Mouse (Mus musculus) embryo, embryonic 10 days (tissue): ENCODE data around the gene Shox2.
A peak's percentile ranks its signal among the peaks of the same experiment; 100 is the strongest.

Source experiments
- DNase-seq: peaks from one replicate; pipeline ENCODE4 v3.0.0-alpha.2; 2015; ENCODE audit warnings: low spot score

Gene Shox2

GRCm38 (mm10) chr3:66981706-66982105 is at the start of gene Shox2:
Gene Shox2 (minus strand): TSS chr3:66981771.
- peak; percentile 29 for DNase-seq

DNA sequence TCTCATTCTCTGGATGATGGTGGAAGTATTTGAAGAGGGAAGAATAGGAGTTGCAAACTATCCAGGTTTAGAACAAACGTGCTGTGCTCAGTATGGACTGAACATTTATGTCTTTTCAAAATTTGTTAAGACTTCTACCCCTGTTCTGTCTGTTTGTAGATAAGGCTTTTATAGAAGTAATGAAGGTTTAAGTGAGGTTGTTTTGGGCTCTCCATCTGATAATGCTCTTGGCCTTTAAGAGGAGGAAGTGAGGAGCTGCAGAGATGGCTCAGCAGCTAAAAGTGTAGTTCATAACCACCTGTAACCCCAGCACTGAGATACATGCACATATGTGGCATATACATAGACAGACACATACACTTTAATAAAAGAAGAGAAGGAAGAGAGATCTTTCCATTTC is 15.2 kb upstream of the Shox2 start:
- DNase-seq = no peak

GRCm38 (mm10) chr3:66986287-66986560 is 4.7 kb upstream of the Shox2 start:
- DNase-seq = no peak

DNA sequence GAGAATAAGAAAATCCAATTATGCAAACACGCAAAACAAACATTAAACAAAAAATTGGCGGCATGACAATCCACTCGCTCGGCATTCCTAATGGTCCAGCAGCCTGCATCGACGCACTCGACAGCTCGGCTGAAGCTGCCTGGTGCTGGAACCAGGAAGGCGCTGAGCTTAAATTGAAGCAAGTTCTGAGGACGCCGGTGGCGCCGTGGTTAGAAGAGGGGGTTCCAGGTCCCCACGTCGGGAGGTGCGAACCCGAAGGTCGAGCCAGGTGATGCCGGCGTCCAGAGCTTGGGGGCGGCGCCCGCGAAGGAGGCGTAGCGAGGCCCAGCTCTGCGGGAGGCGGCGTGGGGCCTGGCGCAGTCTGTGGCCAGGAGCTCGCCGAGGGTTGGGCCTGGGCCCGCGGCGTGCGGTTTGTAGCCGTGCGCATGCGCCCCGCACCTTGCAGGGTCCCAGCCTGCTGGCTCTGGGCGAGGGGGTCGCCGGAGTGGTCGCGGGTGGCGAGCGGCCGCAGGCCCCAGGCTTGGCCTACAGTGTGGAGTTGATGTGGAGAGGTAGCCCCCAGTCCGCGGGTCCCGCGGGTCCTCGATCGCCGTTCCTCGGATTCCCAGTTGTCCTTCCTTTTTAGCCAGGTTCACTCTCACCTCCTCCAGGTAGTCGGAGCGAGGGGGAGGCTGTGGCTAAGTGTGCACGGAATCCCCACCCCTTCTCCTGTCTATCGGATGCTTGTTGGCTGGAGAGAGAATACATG is 4.1 kb upstream of the Shox2 start:
- peak; percentile 95 for DNase-seq

DNA sequence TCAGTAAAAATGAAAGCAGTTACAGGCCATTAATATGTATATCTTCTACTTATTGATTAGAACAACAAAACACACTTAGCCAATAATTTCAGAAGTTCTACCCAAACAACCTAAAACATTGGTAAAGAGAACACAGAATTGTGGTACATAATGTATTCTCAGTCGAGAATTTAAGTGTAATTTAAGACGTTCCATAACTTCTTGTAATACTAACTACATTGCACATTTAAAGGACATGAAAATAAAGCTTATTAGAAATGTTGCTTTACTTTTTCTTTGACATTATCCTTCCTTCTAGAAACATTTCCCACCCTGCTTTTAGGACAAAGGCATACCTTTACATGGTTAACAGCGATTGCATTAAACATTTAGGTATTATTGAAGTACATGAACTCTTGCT is 1.9 kb upstream of the Shox2 start:
- no peak for DNase-seq

GRCm38 (mm10) chr3:66982181-66982911 is 775 bp upstream of the Shox2 start:
- DNase-seq = peak; percentile 60

DNA sequence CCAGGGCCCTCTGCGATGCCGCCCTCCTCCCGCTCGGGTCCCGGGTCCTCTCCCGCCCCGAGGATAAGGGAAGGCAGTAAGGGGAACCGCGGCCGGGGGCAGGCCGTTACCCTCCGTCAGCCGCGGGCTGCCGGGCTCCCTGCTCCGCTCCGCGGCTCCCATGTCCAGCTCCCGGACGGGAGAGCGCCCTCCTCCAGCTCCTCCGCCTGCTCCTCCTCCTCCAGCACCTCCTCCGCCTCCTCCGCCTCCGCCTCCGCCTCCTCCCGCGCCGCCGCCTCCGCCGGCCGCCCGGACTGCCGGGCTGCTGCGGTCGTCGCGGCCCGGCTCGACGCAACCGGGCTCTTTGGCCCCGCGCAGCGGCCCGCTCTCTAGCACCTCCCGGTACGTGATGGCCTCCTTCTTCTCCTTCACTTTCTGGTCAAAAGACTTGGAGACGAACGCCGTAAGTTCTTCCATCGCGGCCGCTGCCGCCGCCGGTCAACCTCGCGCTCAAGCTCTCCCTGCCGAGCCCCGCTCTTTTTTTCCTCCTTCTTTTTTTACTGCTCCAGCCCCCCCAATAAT is 390 bp downstream of the Shox2 start, which contains the start of gene Rsrc1:
Gene Rsrc1, plus strand, starts transcription at position 290 of the 561 bp plus-strand sequence.
- DNase-seq = peak; percentile 65

DNA sequence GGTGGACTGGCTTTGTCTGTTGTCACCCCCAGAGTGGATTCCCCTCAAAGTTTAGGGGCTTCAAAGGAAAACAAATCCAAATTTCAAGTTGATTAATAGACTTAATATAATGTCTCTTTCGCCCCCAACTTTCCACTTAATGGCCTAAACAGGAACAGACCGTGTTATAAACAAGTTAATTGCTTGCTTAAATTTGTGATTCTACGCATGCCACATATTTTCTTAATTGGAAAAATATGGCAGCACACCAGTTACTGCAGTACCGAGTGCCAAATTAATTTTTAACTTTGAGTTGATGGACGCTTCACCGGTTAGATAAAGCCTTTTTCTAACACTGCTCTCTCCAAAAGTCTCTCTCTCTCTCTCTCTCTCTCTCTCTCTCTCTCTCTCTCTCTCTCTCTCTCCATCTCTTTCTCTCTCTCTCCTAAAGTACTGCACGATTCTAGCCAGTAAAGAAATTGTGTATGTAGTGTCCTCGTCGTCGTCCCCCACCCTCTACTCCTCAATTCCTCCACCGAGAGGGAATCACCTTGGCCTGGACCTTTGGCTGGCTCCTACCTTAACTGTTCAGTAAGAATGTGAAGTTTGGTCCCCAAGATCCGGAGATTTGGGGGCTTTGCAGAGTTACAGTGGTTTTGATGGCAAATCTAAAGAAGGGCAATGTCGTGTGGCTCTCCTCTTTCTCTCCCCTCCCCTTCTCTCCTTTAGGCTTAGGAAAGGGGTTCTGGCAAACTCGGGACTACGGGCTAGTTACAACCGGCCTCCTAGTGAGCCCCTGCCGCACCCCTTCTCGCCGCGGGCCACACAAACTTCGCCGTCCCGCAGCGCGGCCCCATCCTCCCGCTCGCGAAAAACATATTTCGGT is 1.2 kb downstream of the Shox2 start:
- DNase-seq = peak; percentile 27

GRCm38 (mm10) chr3:66979491-66979890 is 2.1 kb downstream of the Shox2 start:
- peak; percentile 21 for DNase-seq

GRCm38 (mm10) chr3:66978457-66979381 is 2.9 kb downstream of the Shox2 start:
- peak; percentile 16 for DNase-seq

DNA sequence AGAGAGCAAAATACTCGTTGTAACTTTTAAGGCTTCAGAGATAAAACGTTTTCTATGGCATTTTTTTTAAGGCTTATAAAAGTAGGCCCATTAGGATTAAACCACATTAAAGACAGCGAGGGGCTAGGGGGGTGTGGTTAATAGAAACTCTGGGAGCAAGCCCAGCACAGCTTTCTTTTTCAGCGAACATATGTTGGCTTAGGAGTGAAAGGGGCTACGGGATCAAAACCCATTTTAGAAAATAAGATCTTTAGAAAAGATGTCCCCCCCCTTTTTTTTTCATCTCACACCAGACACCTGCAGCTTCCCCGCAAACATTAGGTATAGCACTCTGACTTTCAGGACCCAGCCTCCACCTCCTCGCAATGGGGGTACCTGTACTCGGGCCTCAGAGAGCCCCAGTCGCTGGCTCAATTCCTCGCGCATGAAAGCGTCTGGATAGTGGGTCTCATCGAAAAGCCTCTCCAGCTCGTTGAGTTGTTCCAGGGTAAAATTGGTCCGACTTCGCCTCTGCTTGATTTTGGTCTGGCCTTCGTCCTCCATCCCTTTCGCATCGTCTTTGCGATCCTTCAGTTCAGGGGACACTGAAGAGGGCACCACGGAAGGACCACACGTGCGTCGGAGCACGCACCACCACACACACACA is 3.6 kb downstream of the Shox2 start:
- peak; percentile 22 for DNase-seq

GRCm38 (mm10) chr3:66976889-66977615 is 4.5 kb downstream of the Shox2 start:
- DNase-seq = no peak

- DNase-seq = peak; percentile 18
Measured at GRCm38 (mm10) chr3:66974501-66974900, 7.1 kb downstream of the Shox2 start.

- peak; percentile 91 for DNase-seq
Measured at GRCm38 (mm10) chr3:66973391-66973943, 8.1 kb downstream of the Shox2 start.

GRCm38 (mm10) chr3:66972191-66972950 is 9.2 kb downstream of the Shox2 start:
- DNase-seq = no peak

DNA sequence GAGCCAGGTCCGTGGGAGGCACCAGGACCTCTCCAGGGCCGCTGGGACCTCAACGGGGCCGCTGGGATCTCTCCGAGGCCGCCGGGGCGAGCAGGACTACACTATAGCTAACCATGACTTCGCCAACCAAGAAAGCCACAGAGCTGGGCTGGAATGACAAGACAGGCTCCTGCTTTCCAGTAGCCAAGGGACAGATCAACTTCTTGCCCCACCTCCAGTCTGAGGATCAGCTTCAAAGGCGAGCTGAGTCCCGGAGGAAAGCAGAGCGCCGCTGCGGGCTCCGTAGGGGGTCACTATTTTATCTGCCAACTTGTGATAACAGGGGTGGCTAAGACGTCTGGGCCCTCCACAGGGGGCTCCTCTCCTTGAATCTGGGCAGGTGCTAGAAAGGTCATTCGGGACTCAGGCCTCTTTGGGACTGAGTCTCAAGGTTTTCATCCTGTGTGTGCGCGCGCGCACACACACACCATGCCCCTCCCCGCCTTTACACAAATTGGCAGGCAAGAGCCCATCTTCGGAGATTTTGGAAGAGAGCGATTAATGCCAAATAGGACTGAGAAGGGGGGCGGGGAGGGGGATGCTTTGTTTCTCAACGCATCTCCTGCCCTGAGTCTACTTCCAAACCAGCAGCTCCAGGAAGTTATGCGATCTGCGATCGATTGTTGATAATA is 10.8 kb downstream of the Shox2 start:
- peak; percentile 38 for DNase-seq

DNA sequence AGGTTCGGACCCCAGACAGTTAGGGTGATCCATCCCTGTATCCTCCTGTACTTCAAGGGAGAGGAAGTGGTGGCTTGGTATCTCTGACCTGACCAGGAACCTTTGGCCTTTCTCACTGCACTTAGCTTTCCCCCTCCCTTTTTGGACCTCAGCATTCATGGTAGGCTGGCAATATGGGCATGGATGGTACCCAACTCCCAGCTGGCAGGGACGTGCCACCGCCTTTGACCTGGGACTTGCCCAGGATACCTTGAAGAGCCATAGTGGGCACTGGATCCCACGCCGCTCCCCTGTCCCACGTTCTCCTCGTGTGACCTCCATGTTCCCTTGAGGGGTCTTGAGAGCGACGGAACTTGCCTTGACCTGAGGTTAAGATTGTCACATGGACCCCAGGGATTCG is 11.3 kb downstream of the Shox2 start:
- DNase-seq = peak; percentile 17

DNA sequence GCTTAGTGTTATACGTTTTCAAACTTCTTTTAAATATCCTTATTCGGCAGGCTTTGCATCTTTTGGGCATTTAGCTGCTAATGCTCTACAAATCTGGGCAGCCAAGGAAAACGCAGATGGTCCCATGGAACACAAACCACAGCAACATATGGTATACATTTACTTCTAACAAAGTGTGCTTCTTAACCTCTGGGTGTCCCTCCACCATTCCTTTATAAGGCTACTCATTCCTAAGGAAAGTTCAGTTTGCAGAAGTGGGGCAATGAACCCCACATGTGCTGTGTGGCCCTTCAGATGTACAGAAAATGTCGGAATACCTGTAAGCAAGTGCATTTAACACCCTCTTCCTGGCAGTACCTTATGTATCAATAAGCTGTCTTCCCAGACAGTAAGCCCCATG is 14.1 kb downstream of the Shox2 start:
- DNase-seq = no peak
